Mouse (Mus musculus): ENCODE measurements around the gene Cdh23. TPM values are rescaled to one million over a fixed set of nuclear protein-coding genes. Genes with fewer than 3 reads are reported as not detected.

The Cdh23 gene
- polyA plus RNA-seq, 1 experiment: 0.19 TPM

DNA sequence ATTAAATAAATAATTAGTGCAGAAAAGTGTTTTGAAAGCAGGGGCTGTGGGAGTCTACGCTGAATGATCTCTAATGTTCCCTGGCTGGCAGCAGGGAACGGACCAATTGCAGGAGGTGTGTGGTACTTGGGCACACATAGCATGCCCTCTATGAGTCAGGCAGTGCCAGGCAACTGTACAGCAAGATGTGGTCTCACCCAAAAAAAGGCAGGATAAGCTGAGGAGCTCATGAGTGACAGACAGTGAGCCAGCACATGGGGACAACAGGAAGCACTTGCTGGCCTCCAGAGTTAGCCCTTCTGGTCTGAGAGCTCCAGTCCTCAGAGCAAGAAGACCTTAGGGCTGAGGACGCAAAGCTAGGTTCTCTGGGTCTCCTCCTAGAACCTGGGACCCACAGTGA is 121.4 kb downstream of the Cdh23 start:
- H3K79me2 ChIP-seq (ENCODE audit: control insufficient read depth, insufficient read depth): no peaks in the 10 kb centered on the region

DNA sequence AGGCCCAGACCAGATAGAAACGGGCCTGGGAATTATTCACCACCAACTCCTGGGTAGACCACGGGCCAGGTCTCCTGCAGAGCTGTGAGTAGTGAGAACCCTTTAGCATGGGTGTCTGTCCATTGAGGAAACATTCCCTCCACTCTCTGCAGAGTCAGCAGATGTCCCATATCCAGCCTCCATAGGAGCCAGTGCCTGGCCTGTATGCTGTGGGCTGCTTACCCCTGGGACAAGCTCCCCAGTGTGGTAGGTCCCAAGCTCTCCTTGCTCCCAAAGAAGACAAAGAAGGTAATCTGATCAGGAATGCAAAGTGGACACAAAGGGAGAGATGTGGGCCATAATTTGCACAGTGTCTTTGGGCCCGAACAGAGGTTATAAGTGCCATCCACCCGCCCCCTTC is 124.8 kb downstream of the Cdh23 start:
- no peak for TF ChIP-seq FOSL1 (IDR thresholded peaks at IDR 0.05; ENCODE audit: insufficient read depth, low read length, poor library complexity, severe bottlenecking)
- TF ChIP-seq CTCF (IDR thresholded peaks at IDR 0.05; ENCODE audit: control insufficient read depth, insufficient read depth, insufficient read length): no peak
- TF ChIP-seq MAX (IDR thresholded peaks at IDR 0.05): no peak
- TF ChIP-seq USF1 (IDR thresholded peaks at IDR 0.05; ENCODE audit: low read depth): no peak
- no peak for TF ChIP-seq CEBPB (IDR thresholded peaks at IDR 0.05; ENCODE audit: low read depth)
- no peak for TF ChIP-seq MYOD1 (IDR thresholded peaks at IDR 0.05; ENCODE audit: control insufficient read depth, insufficient read length, low read depth)
- TF ChIP-seq MYOG (IDR thresholded peaks at IDR 0.05; ENCODE audit: control insufficient read depth, extremely low read depth, insufficient read length): no peak
- no peak overlapping the region for H3K4me3 ChIP-seq (ENCODE audit: insufficient read depth, poor library complexity, severe bottlenecking)
- no peaks in the 10 kb centered on the region for H3K79me3 ChIP-seq (ENCODE audit: low read depth)
- H3ac ChIP-seq (ENCODE audit: control insufficient read depth, insufficient read length, low read depth): no peak overlapping the region
- no peaks in the 10 kb centered on the region for H3K79me2 ChIP-seq (ENCODE audit: control insufficient read depth, insufficient read depth)
- no peaks in the 10 kb centered on the region for H3K36me3 ChIP-seq (ENCODE audit: control insufficient read depth, insufficient read depth)
- no peaks in the 10 kb centered on the region for H3K27me3 ChIP-seq (ENCODE audit: control insufficient read depth, insufficient read depth, insufficient read length)

More for the DNA sequence above, 121.4 kb downstream of the Cdh23 start:
- Histone ChIP-seq H3K79me3 (ENCODE audit: low read depth) (no peaks in the 10 kb centered on the region), H3K27me3 (ENCODE audit: control insufficient read depth, insufficient read depth, insufficient read length) (no peaks in the 10 kb centered on the region), H3K36me3 (ENCODE audit: control insufficient read depth, insufficient read depth) (no peaks in the 10 kb centered on the region), H3ac (ENCODE audit: control insufficient read depth, insufficient read length, low read depth) (no peak overlapping the region), H3K4me3 (ENCODE audit: insufficient read depth, poor library complexity, severe bottlenecking) (no peak overlapping the region)
- TF ChIP-seq MYOG (IDR thresholded peaks at IDR 0.05; ENCODE audit: control insufficient read depth, extremely low read depth, insufficient read length): no peak

GRCm38 (mm10) chr10:60566369-60567037 is 129.8 kb downstream of the Cdh23 start:
- Histone ChIP-seq H3K4me3 (ENCODE audit: insufficient read depth, poor library complexity, severe bottlenecking) (no peak overlapping the region), H3K79me3 (ENCODE audit: low read depth) (no peaks in the 10 kb centered on the region), H3K36me3 (ENCODE audit: control insufficient read depth, insufficient read depth) (no peaks in the 10 kb centered on the region), H3K27me3 (ENCODE audit: control insufficient read depth, insufficient read depth, insufficient read length) (no peaks in the 10 kb centered on the region), H3K79me2 (ENCODE audit: control insufficient read depth, insufficient read depth) (no peaks in the 10 kb centered on the region), H3ac (ENCODE audit: control insufficient read depth, insufficient read length, low read depth) (no peak overlapping the region)
- TF ChIP-seq CEBPB (IDR thresholded peaks at IDR 0.05; ENCODE audit: low read depth) (no peak), MAX (IDR thresholded peaks at IDR 0.05) (no peak), USF1 (IDR thresholded peaks at IDR 0.05; ENCODE audit: low read depth) (no peak), CTCF (IDR thresholded peaks at IDR 0.05; ENCODE audit: control insufficient read depth, insufficient read depth, insufficient read length) (no peak), MYOD1 (IDR thresholded peaks at IDR 0.05; ENCODE audit: control insufficient read depth, insufficient read length, low read depth) (no peak), MYOG (IDR thresholded peaks at IDR 0.05; ENCODE audit: control insufficient read depth, extremely low read depth, insufficient read length) (no peak), FOSL1 (IDR thresholded peaks at IDR 0.05; ENCODE audit: insufficient read depth, low read length, poor library complexity, severe bottlenecking) (no peak)

- Histone ChIP-seq H3ac (ENCODE audit: control insufficient read depth, insufficient read length, low read depth) (no peak overlapping the region), H3K4me3 (ENCODE audit: insufficient read depth, poor library complexity, severe bottlenecking) (no peak overlapping the region), H3K79me2 (ENCODE audit: control insufficient read depth, insufficient read depth) (no peaks in the 10 kb centered on the region), H3K27me3 (ENCODE audit: control insufficient read depth, insufficient read depth, insufficient read length) (no peaks in the 10 kb centered on the region), H3K36me3 (ENCODE audit: control insufficient read depth, insufficient read depth) (no peaks in the 10 kb centered on the region), H3K79me3 (ENCODE audit: low read depth) (no peaks in the 10 kb centered on the region)
- no peak for TF ChIP-seq USF1 (IDR thresholded peaks at IDR 0.05; ENCODE audit: low read depth)
- TF ChIP-seq MAX (IDR thresholded peaks at IDR 0.05): no peak
- TF ChIP-seq CTCF (IDR thresholded peaks at IDR 0.05; ENCODE audit: control insufficient read depth, insufficient read depth, insufficient read length): no peak
- no peak for TF ChIP-seq CEBPB (IDR thresholded peaks at IDR 0.05; ENCODE audit: low read depth)
- TF ChIP-seq MYOG (IDR thresholded peaks at IDR 0.05; ENCODE audit: control insufficient read depth, extremely low read depth, insufficient read length): no peak
- TF ChIP-seq FOSL1 (IDR thresholded peaks at IDR 0.05; ENCODE audit: insufficient read depth, low read length, poor library complexity, severe bottlenecking): no peak
- no peak for TF ChIP-seq MYOD1 (IDR thresholded peaks at IDR 0.05; ENCODE audit: control insufficient read depth, insufficient read length, low read depth)
These were observed 132.2 kb downstream of the Cdh23 start for GRCm38 (mm10) chr10:60564136-60564535.

DNA sequence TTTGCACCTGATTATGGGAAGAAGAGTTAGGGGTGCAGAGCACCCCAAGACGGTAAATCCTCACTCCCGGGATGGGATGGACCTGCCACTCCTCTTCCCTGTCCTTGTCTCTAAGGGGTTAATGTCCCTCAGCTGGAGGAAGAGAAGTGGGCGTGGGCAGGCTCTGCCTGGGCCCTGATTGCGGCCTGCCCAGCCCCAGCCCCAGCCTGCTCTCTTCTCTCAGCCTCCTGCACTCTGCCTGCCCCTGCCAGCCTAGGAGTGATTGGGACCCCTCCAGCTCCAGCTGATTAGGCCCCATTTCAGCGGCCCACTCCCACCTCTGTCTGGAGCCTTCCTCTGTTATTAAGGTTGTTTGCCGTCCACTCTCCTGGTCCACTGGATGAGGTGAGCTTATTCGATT is 133.3 kb downstream of the Cdh23 start:
- Histone ChIP-seq H3K79me2 (ENCODE audit: control insufficient read depth, insufficient read depth) (no peaks in the 10 kb centered on the region), H3K27me3 (ENCODE audit: control insufficient read depth, insufficient read depth, insufficient read length) (peaks cover 4% of the 10 kb centered on the region), H3K79me3 (ENCODE audit: low read depth) (no peaks in the 10 kb centered on the region), H3ac (ENCODE audit: control insufficient read depth, insufficient read length, low read depth) (no peak overlapping the region), H3K36me3 (ENCODE audit: control insufficient read depth, insufficient read depth) (no peaks in the 10 kb centered on the region), H3K4me3 (ENCODE audit: insufficient read depth, poor library complexity, severe bottlenecking) (no peak overlapping the region)
- no peak for TF ChIP-seq MAX (IDR thresholded peaks at IDR 0.05)
- TF ChIP-seq CTCF (IDR thresholded peaks at IDR 0.05; ENCODE audit: control insufficient read depth, insufficient read depth, insufficient read length): no peak
- TF ChIP-seq MYOD1 (IDR thresholded peaks at IDR 0.05; ENCODE audit: control insufficient read depth, insufficient read length, low read depth): no peak
- TF ChIP-seq MYOG (IDR thresholded peaks at IDR 0.05; ENCODE audit: control insufficient read depth, extremely low read depth, insufficient read length): no peak
- TF ChIP-seq CEBPB (IDR thresholded peaks at IDR 0.05; ENCODE audit: low read depth): no peak
- no peak for TF ChIP-seq USF1 (IDR thresholded peaks at IDR 0.05; ENCODE audit: low read depth)
- TF ChIP-seq FOSL1 (IDR thresholded peaks at IDR 0.05; ENCODE audit: insufficient read depth, low read length, poor library complexity, severe bottlenecking): no peak

DNA sequence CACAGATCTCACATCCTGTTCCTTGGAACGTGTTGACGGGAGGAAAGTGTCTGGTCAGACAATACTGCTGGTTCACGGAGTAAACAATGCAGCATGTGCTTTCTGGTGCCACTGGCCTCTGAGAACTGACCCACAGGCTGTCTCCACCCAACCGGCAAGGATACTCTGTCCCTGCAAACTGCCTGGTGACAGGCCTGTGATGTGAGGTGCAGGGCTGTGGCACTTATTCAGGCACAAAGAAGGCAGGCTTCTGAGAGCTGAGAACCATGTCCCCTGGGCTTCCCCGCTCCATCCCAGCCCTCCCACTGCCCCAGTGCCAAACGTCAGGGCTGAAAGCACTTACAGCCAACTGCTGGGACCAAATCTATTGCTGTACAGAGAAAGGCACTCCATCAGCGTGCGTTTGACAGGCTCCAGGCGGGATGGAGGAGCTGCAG is 137.8 kb downstream of the Cdh23 start:
- Histone ChIP-seq H3K4me3 (ENCODE audit: insufficient read depth, poor library complexity, severe bottlenecking) (no peak overlapping the region), H3K27me3 (ENCODE audit: control insufficient read depth, insufficient read depth, insufficient read length) (peaks cover 10% of the 10 kb centered on the region), H3K36me3 (ENCODE audit: control insufficient read depth, insufficient read depth) (no peaks in the 10 kb centered on the region), H3K79me2 (ENCODE audit: control insufficient read depth, insufficient read depth) (no peaks in the 10 kb centered on the region), H3ac (ENCODE audit: control insufficient read depth, insufficient read length, low read depth) (no peak overlapping the region), H3K79me3 (ENCODE audit: low read depth) (no peaks in the 10 kb centered on the region)
- TF ChIP-seq MYOG (IDR thresholded peaks at IDR 0.05; ENCODE audit: control insufficient read depth, extremely low read depth, insufficient read length) (no peak), USF1 (IDR thresholded peaks at IDR 0.05; ENCODE audit: low read depth) (no peak), MAX (IDR thresholded peaks at IDR 0.05) (no peak), CEBPB (IDR thresholded peaks at IDR 0.05; ENCODE audit: low read depth) (no peak), CTCF (IDR thresholded peaks at IDR 0.05; ENCODE audit: control insufficient read depth, insufficient read depth, insufficient read length) (no peak), FOSL1 (IDR thresholded peaks at IDR 0.05; ENCODE audit: insufficient read depth, low read length, poor library complexity, severe bottlenecking) (no peak), MYOD1 (IDR thresholded peaks at IDR 0.05; ENCODE audit: control insufficient read depth, insufficient read length, low read depth) (no peak)

All from C2C12 (cell line).